Mouse (Mus musculus): ENCODE measurements around the gene Rhbdf2. TPM values are rescaled to one million over a fixed set of nuclear protein-coding genes. Genes with fewer than 3 reads are reported as not detected.
"Not testable (repeated sequence)": the region's sequence is repeated elsewhere in the genome, so short reads cannot be mapped to it uniquely, and the experiment has no call there.

Rhbdf2 gene
- 5.7 and 6.1 TPM in 2 replicates for polyA plus RNA-seq (2015; fragmentation: Nextera tagmentation; extraction: Ambion mirVana)

- Histone ChIP-seq H3K4me1 (replicated peaks; ENCODE audit: control insufficient read depth, insufficient read depth) (peaks cover 3% of the 10 kb centered on the region; the same call in 1 of the 2 replicates), H3K36me3 (ENCODE audit: control insufficient read depth, insufficient read depth, low read length) (no peaks in the 10 kb centered on the region), H3K27ac (replicated peaks) (no peak within 1 kb of the TSS), H3K9ac (ENCODE audit: low read length) (no peak within 1 kb of the TSS), H3K4me3 (ENCODE audit: low read depth, low read length) (no peak within 1 kb of the TSS), H3K9me3 (ENCODE audit: control insufficient read depth, low read length) (no peaks in the 10 kb centered on the region), H3K4me2 (replicated peaks; ENCODE audit: low read depth) (no peak within 1 kb of the TSS), H3K27me3 (ENCODE audit: control insufficient read depth, insufficient read depth, low read length) (no peaks in the 10 kb centered on the region)
- TF ChIP-seq EP300 (optimal IDR thresholded peaks at IDR 0.05) (no peak), CTCF (IDR thresholded peaks at IDR 0.05; ENCODE audit: low read depth) (no peak)
- 74% methylated on average over 10 of the region's 10 CpGs for WGBS
- ATAC-seq (ENCODE audit: low FRiP score, low TSS enrichment) (no peak), DNase-seq (ENCODE audit: low spot score) (no peak)
Observed at GRCm38 (mm10) chr11:116626299-116627071, at the start of gene Rhbdf2. Gene Rhbdf2 (minus strand): TSS chr11:116627019.

DNA sequence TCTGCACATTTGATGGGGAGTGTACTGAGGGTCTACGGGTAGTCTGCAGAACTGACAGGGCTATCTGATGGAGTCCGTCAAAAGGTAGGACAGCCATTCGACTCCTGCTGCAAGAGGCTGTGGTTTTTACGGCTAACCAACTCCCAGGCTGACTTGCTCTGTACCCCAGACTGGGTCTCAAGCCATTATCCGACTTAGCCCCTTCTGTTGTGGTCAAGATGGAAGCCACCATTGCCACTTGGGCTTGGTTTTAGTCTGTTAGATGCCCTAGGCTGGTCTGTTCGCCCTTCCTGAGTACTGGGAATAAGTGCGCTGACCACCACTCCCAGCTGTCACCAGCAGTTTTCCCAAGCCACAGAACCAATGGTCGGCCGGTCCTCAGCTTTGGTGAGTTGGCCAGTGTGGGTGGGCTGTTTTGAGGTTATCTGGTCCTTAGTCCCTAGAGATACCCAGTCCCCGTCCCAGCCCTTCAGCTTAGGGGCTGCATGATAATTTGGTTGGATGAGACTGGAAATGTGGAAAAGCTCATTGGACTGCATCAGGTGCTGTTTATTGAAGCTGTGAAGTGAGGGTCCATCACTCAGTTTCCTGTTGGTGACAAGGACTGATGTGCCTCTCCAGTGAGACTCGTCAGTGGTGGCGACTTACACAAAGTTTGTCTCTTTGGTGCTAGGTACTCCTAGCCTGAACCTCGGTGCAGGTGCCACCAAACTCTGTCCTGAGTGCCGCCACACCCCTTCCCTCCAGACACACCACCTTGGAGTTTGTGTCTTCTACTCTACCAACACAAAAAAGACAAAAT, 49.6 kb upstream of the Rhbdf2 start:
- TF ChIP-seq CTCF (IDR thresholded peaks at IDR 0.05; ENCODE audit: low read depth) (no peak), EP300 (optimal IDR thresholded peaks at IDR 0.05) (no peak)
- no peaks in the 10 kb centered on the region for H3K27me3 ChIP-seq (ENCODE audit: control insufficient read depth, insufficient read depth, low read length)
- ATAC-seq (ENCODE audit: low FRiP score, low TSS enrichment) (no peak), DNase-seq (ENCODE audit: low spot score) (no peak)
- no peaks in the 10 kb centered on the region for H3K9me3 ChIP-seq (ENCODE audit: control insufficient read depth, low read length)
- H3K4me3 ChIP-seq (ENCODE audit: low read depth, low read length), result no peak overlapping the region
- 85% methylated on average over 14 of the region's 14 CpGs for WGBS
- no peak overlapping the region for H3K4me2 ChIP-seq (replicated peaks; ENCODE audit: low read depth)
- peaks cover 17% of the 10 kb centered on the region; the same call in 1 of the 2 replicates for H3K36me3 ChIP-seq (ENCODE audit: control insufficient read depth, insufficient read depth, low read length)
- H3K27ac ChIP-seq (replicated peaks), result no peak overlapping the region
- no peak overlapping the region for H3K9ac ChIP-seq (ENCODE audit: low read length)
- H3K4me1 ChIP-seq (replicated peaks; ENCODE audit: control insufficient read depth, insufficient read depth), result no peaks in the 10 kb centered on the region

- H3K4me2 ChIP-seq (replicated peaks; ENCODE audit: low read depth); H3K27ac ChIP-seq (replicated peaks); H3K9ac ChIP-seq (ENCODE audit: low read length); H3K4me3 ChIP-seq (ENCODE audit: low read depth, low read length); DNase-seq (ENCODE audit: low spot score); ATAC-seq (ENCODE audit: low FRiP score, low TSS enrichment); H3K4me1 ChIP-seq (replicated peaks; ENCODE audit: control insufficient read depth, insufficient read depth); H3K9me3 ChIP-seq (ENCODE audit: control insufficient read depth, low read length); H3K27me3 ChIP-seq (ENCODE audit: control insufficient read depth, insufficient read depth, low read length): not testable (repeated sequence)
- WGBS, result 56% methylated on average over 6 of the region's 6 CpGs
- H3K36me3 ChIP-seq (ENCODE audit: control insufficient read depth, insufficient read depth, low read length), result peaks cover 17% of the 10 kb centered on the region; the same call in 1 of the 2 replicates
Observed at GRCm38 (mm10) chr11:116675429-116675828, 48.6 kb upstream of the Rhbdf2 start.

DNA sequence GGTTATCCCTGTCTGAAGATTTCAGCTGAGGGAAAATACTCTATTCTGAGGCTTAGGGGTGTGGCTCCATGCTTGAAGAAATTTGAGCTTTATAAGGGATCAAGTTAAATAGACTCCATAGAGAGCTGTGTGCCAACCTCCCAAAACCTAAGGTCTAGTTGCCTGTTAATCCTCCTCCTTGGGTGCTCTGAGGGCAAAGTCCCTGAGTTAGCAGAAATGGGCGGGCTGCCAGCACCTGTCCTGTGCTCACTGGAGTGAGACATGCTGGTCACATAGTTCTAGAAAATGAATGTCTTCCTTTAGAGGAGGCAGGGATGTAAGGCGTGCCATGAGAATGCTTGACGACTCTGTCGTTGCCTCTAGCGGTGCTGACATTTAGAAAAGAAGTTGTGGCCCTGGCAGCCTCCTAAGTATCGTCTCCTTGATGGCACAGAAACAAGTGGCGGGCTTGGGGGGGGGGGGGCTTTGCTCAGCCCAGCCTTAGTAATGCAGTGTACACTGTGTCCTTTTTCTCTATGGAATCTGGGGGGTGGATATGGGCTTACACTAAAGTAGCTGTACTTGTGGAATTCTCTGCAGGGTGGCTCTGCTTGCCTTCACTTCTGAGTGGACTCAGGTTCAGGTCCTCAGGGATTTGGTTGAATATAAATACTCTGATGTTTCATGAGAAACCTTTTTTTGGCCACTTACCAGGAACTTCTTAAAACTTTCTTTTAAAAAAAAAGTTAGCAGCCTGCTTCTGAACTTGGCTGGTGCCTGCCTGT, 48.0 kb upstream of the Rhbdf2 start:
- DNase-seq (ENCODE audit: low spot score), result peak; percentile 67
- ATAC-seq (ENCODE audit: low FRiP score, low TSS enrichment), result no peak
- WGBS, result 50% methylated on average over 7 of the region's 7 CpGs
- no peaks in the 10 kb centered on the region for H3K27me3 ChIP-seq (ENCODE audit: control insufficient read depth, insufficient read depth, low read length)
- H3K9me3 ChIP-seq (ENCODE audit: control insufficient read depth, low read length), result no peaks in the 10 kb centered on the region
- H3K4me3 ChIP-seq (ENCODE audit: low read depth, low read length), result no peak overlapping the region
- no peak overlapping the region for H3K4me2 ChIP-seq (replicated peaks; ENCODE audit: low read depth)
- TF ChIP-seq EP300 (optimal IDR thresholded peaks at IDR 0.05) (no peak), CTCF (IDR thresholded peaks at IDR 0.05; ENCODE audit: low read depth) (no peak)
- H3K36me3 ChIP-seq (ENCODE audit: control insufficient read depth, insufficient read depth, low read length), result peaks cover 17% of the 10 kb centered on the region; the same call in 1 of the 2 replicates
- H3K9ac ChIP-seq (ENCODE audit: low read length), result no peak overlapping the region
- H3K4me1 ChIP-seq (replicated peaks; ENCODE audit: control insufficient read depth, insufficient read depth), result no peaks in the 10 kb centered on the region
- H3K27ac ChIP-seq (replicated peaks), result no peak overlapping the region

GRCm38 (mm10) chr11:116673410-116673809, 46.6 kb upstream of the Rhbdf2 start:
- Histone ChIP-seq H3K27me3 (ENCODE audit: control insufficient read depth, insufficient read depth, low read length) (no peaks in the 10 kb centered on the region), H3K9me3 (ENCODE audit: control insufficient read depth, low read length) (no peaks in the 10 kb centered on the region), H3K9ac (ENCODE audit: low read length) (peak overlapping the region; percentile 27; the same call in 1 of the 2 replicates), H3K4me2 (replicated peaks; ENCODE audit: low read depth) (peak overlapping the region; percentile 93), H3K4me3 (ENCODE audit: low read depth, low read length) (no peak overlapping the region), H3K36me3 (ENCODE audit: control insufficient read depth, insufficient read depth, low read length) (peaks cover 17% of the 10 kb centered on the region; the same call in 1 of the 2 replicates), H3K27ac (replicated peaks) (peak overlapping the region; percentile 24; the same call in 1 of the 2 replicates), H3K4me1 (replicated peaks; ENCODE audit: control insufficient read depth, insufficient read depth) (no peaks in the 10 kb centered on the region)
- no peak for DNase-seq (ENCODE audit: low spot score)
- no peak for ATAC-seq (ENCODE audit: low FRiP score, low TSS enrichment)
- WGBS, result 73% methylated on average over 2 of the region's 2 CpGs
- TF ChIP-seq CTCF (IDR thresholded peaks at IDR 0.05; ENCODE audit: low read depth), result no peak
- no peak for TF ChIP-seq EP300 (optimal IDR thresholded peaks at IDR 0.05)

Measured in stomach, postnatal 0 days (tissue).